Mouse (Mus musculus): ENCODE measurements around the gene Antxr1. TPM values are rescaled to one million over a fixed set of nuclear protein-coding genes. Genes with fewer than 3 reads are reported as not detected.
"Not testable (repeated sequence)": the region's sequence is repeated elsewhere in the genome, so short reads cannot be mapped to it uniquely, and the experiment has no call there.

Antxr1 gene
- total RNA-seq, 2 experiments from 2014 or later, result 14.2 to 15.2 TPM

DNA sequence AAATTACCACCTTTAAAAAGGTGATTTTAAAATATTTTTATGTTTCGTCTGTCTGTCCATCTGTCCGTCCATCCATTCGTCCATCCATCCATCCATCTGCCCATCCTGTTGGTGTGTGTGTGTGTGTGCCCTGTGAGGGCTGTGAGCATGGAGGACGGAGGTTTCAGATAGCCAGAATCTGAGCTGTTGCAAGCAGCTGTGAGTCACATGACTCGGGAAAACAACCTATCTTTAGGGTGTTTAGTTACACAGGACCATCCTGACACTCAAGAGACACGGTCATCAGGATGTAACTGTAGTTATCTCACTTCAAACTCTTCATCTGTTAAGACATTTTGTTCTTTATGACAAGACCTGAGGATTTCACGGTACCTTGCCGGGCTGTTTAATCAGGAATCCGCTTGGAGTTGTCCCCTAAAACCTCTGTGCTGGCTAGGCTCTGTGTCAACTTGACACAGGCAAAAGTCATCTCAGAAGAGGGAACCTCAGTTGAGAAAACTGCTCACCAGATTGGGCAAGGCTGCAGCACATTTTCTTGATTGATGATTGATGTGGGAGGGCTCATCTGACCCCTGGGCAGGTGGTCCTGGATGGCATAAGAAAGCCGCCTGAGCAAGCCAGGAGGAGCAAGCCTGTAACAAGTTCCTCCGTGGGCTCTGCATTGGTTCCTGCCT is 231.4 kb downstream of the Antxr1 start, which contains the start of gene D6Ertd527e:
D6Ertd527e (plus strand) TSS at position 624 of the 674 bp plus-strand sequence.
- no peak for DNase-seq (ENCODE audit: low spot score in 2 of 2)

DNA sequence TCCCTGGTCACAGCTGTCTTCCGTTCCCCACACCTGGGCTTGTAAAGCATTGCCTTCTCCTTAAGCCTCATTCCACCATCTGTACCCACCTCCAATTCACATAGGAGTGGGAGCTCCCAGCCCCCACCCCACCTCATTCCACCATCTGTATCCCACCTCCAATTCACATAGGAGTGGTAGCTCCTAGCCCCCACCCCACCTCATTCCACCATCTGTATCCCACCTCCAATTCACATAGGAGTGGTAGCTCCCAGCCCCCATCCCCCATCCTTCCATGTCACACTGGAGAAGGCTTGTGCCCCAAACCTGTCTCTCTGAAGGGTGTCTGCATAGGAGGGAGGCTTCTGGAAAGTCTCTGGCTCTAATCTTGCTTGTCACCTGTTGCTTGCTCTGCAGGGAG is 232.3 kb downstream of the Antxr1 start:
- DNase-seq (ENCODE audit: low spot score in 2 of 2), result no peak

DNA sequence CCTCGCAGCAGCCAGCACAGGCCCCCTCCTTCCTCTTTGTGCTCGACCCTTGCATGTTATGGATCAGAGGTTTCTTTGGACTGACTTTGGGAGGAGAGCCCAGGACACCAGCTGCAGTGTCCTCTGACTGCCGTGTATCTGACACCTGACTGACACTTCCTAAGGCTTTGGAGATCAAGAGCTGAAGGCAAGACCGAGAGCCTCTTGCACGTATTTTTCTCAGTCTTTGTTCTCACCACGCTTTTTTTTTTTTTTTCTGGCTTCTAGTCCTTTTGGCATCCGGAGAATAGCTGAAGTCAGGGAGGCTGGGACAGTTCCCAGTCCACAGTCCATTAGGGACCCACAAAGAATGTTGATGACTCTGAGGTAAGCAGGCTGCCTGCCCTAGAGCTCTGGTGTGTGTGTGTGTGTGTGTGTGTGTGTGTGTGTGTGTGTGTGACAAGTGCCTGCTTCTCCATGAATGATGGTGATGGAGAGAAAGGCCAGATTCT is 233.2 kb downstream of the Antxr1 start:
- DNase-seq (ENCODE audit: low spot score in 2 of 2), result peak in 1 of 2 experiments; percentile 21

DNA sequence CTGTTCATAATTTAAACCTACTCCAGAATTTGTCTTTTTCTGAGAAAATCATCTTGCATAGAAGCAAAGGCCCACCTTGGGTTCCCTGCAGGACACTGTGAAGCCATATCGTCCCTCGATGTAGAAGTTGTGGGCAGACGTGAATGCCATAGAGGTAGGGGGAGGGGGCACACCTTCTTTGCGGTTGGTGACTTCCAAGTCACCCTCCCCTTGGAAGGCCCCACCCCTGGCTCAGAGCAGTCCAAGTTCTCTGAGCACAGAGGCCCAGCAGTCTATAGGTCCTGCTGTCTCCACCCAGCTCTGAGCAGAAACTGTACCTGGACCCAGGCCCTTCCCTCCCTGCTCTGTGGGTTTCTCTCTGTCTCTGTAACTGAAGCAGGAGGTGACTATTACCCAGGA is 233.7 kb downstream of the Antxr1 start:
- peak in 1 of 2 experiments; percentile 14 for DNase-seq (ENCODE audit: low spot score in 2 of 2)

DNA sequence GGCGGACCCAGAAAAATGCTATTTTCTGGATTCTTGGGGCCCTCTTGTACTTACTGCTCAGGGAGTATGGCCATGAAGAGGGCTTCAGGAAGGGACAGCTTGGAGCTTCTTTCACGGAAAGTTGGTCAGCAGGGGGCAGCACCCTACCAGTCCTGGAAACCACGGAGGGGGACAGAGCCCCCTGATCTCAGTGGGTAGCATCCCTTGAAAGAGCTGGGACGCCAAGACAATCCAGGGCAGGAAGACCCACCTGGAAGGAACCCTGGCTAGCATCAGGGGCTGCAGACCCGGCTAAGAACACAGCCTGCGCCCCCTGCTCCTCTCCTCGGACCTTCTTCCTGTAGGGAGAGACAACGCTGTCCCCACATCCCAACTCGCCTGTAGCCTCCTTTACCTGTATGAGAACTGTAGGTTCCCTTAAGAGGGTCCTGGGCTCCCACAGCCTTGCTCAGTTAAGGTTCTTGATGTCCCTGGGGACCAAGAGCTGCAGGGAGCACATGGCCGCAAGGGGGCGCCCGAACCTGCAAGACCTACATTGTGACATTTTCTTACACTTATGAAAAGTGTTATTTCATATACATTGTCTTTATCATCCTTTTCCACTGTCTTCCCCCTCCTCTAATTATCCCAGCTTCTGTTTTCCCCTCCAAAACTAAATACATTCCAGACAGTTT is 234.2 kb downstream of the Antxr1 start:
- peak; percentile 84 to 92 for DNase-seq (ENCODE audit: low spot score in 2 of 2)

DNA sequence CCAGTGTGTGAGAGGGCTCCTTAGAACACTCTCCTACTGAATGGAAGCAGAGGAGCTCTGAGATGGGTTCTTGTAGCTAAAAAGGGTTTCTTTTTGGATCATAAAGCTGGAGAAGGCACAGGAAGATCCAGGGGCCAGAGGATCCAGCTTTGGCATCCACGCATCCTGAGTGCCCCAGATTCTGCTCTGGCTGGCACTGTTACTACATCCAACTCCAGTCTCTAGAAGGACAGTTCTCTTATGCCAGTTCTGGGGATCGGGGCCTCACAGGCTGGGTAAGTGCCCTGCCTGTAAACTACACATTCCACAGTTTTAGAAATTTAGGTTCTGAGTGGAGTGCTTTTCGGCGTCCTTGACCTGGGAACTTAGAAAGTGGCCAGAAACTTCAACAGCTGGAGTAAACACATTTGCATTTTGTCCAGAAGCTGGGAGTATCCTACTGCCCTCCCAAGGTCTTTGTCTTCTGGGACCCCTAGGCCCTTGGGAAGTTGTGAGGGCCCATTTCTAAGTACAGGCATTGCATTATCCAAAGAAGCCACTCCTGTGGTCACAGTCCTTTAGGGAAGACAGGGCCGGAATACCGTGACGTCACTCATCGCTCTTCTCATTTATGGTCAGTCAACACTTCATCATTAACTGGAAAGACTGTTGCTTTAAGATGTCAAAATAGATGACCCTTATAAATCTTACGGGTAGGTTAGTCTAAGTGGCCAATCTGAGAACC is 235.2 kb downstream of the Antxr1 start:
- peak in 1 of 2 experiments; percentile 15 for DNase-seq (ENCODE audit: low spot score in 2 of 2)

DNA sequence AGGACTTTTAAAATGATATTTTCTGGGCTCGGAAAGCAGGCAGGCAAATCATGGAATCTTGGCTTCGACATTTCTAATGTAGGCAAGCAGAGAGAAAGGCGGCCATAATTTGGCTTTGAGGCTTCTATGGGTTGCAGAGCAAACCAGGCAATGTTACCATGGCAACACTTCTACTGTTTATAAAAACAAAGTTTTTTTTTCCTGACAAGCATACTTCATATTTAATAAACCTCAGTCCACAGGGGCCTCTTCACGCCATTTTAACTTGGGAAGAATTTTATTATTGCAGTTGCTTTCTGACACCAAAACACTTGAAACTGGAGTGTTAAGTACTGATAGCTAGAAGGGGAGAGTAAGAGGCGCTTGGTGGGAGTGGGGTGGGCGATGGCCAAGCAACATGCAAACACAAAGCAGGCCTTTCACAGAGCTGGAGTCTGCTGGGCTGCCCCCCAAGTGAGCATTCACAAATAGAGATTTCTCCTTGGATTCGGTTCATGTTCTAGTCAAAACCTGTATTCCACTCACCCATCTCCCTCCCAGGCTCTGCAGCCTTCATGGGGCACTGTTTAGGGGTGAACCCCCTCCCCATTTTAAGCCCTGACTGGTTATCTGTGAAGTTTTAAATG is 235.8 kb downstream of the Antxr1 start:
- DNase-seq (ENCODE audit: low spot score in 2 of 2), result peak; percentile 30 to 41

DNA sequence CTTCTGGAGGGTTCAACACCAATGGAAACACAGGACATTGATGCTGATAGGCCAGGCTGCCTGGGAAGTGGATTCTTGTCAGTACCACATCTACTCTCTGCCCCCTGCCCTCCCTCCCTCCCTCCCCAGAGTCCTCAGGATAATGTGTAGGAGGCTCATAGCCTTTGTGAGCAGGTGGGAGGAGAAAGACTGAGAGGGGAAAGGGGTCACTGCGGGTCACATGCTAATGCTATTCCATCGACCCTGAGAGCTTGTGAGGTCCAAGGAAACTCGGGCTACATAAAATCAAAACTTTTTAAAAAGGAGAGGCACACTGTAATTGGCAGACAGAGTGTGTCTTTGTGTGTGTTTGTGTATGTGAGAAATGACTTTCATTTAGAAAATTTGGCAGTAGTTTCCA is 236.4 kb downstream of the Antxr1 start:
- no peak for DNase-seq (ENCODE audit: low spot score in 2 of 2)

DNA sequence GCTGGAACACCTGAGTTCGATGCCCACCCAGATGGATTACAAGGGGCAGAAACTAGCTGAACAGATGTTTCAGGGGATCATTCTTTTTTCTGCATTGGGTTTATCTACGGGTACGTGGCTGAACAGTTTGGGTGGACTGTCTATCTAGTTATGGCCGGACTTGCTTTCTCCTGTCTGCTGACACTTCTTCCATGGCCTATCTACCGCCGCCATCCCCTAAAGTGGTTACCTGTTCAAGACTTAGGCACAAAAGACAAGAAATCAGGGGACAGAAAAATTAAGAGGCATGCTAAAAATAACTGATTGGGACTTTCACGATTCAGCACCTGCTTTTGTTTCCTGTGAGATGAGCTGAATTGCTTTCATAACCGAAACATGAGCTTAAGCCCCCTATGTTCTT is 242.0 kb downstream of the Antxr1 start:
- DNase-seq (ENCODE audit: low spot score in 2 of 2), result not testable (repeated sequence)

DNA sequence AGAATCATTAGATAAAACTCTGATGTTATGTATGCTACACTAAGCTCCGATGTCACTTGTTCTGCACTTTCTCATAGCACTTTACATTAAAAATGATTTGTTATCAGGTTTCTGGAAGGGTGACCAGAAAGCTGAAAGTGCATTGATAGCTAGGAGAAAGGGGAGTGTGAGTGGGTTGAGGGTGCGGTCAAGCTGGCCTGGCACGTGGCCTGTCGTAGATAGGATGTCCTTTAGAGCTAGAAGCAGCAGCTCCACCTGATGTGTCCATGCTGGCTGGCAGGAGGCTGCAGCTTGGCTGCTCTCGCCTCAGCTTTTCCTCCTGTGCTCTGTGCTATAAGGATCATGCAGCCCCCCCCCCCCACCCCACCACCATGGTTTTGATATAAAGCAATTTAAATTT is 243.1 kb downstream of the Antxr1 start:
- no peak for DNase-seq (ENCODE audit: low spot score in 2 of 2)

DNA sequence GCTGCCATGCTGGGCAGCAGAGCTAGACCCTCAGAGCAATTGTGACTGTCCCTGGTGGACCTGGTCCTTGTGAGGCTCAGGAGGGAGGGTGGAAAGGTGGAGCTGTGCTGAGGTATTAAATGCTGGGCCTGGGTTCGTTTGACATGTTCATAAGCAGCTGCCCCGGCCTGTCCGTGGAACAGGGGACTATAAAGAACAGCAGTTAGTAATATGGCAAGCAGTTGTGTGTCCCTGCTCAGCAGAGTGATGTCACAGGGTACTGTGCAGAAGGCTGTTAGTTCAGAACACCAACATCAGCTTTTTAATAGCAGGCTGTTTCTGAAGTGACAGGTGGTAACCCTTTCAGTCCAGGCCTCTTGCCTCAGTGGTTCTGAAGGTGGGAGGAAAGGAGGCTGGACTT is 244.7 kb downstream of the Antxr1 start:
- no peak for DNase-seq (ENCODE audit: low spot score in 2 of 2)

DNA sequence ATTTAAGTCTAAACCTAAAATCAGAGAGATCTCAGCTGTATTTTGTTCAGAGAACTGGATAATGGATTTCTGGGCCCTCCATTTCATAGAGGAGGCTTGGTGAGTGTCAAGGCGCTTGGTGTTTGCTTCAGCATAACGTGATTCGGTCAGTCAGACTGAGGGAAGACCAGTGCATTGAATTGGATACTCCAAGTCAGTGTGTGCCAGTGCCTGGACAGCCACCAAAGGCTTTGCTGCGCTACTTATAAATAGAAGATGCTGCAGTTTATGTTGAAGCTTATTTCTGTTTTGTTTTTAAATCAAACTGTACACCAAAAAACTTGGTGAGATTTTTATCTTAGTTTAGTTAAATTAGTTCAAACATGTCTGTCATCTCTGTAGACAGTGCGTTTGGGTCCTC is 247.3 kb downstream of the Antxr1 start:
- DNase-seq (ENCODE audit: low spot score in 2 of 2), result no peak

DNA sequence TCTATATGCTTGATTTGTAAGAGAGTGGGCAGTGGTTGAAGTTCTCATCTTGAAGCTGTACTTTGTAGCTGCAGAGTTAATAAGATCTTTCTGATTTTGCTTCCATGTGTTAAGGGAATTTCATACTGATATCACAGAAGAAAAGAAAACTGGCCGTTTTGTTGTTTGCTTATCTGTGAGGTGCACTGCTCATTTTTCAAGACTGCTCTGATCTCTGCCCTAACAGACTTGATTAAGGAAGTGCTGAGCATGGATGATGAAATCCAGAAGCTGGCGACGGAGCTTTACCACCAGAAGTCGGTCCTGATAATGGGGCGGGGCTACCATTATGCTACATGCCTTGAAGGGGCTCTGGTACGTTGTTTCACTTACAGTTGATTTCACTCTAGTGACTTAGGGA is 250.6 kb downstream of the Antxr1 start:
- no peak for DNase-seq (ENCODE audit: low spot score in 2 of 2)

Other genes with a start within 250 kb of the Antxr1 start
- gene D6Ertd527e, start 231.1 kb downstream of the Antxr1 start, total RNA-seq (2021), result not detected
- not detected for gene Gkn1, start 15.1 kb upstream of the Antxr1 start, total RNA-seq (2021)
- gene Gkn2, start 37.5 kb upstream of the Antxr1 start, total RNA-seq (2021), result not detected
- gene Gkn3, start 53.1 kb upstream of the Antxr1 start, total RNA-seq (2021), result 1 to 10 TPM; 1.4 to 4.3 TPM
- not detected for gene Bmp10, start 93.2 kb upstream of the Antxr1 start, total RNA-seq (2021)
- gene Arhgap25, start 197.4 kb upstream of the Antxr1 start, total RNA-seq (2021), result 1 to 10 TPM; 2.7 to 3.3 TPM

Measured in layer of hippocampus, postnatal 14 days (tissue).